In the genomic region with DNA sequence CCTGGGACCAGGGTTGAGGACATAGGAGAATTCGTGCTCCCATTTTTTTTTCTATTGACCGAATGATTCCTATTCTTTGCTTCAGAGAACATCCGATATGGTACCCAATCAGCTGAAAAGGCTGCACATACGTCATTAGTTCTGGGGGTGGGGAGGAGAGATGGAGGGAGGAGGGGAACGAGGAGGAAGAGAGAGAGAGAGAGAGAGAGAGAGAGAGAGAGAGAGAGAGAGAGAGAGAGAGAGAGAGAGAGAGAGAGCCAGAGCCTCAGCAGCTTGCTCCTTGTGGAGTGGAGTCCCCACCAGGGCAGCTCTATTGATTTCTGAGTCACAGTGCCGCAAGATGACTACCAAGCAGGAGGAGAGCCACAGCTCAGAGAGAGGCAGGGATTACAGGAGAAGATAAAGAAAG, we compare ENCODE assay signal across 11 mouse cellular contexts. TPM values are rescaled to one million over a fixed set of nuclear protein-coding genes. Genes with fewer than 3 reads are reported as not detected.
DNase-seq lines count a peak whose midpoint lies in the region; ATAC-seq lines count a peak whose summit lies in the region.
"Had no signal": no experiment of that assay in that cellular context is flagged by ENCODE, and none has a peak within 500 bp of the region (broad histone marks: within the 10 kb centered on the region; RNA-seq: fewer than 3 reads in every experiment).

No protein-coding gene starts in this region.

- WGBS in midbrain, embryonic 11.5 days, result 1% methylated on average over 6 of the region's 6 CpGs

- 0 out of 2 replicates have a peak overlapping the region, but pooled peaks have one; percentile 2 for H3K4me3 ChIP-seq in midbrain, embryonic 11.5 days (ENCODE audit: low read depth, low read length)

- ATAC-seq in frontal cortex, adult (ENCODE audit: low TSS enrichment), result peak; percentile 56
- peak; percentile 74 for ATAC-seq in midbrain, embryonic 11.5 days (ENCODE audit: low FRiP score)
- ATAC-seq: CD4-positive, CD25-positive, alpha-beta regulatory T cell, adult 4 months; lung, postnatal 0 days had no signal

- no peaks in the 10 kb centered on the region for H3K9me3 ChIP-seq in midbrain, embryonic 11.5 days (ENCODE audit: control insufficient read depth, low read length)
- H3K9me3 ChIP-seq: embryonic facial prominence, embryonic 13.5 days had no signal

- H3K27ac ChIP-seq in midbrain, embryonic 11.5 days (ENCODE audit: low read depth, low read length), result peak overlapping the region; percentile 74
- H3K27ac ChIP-seq: embryonic facial prominence, embryonic 13.5 days had no signal

- peak overlapping the region; percentile 31 for H3K9ac ChIP-seq in midbrain, embryonic 11.5 days (ENCODE audit: low read length)
- H3K9ac ChIP-seq: embryonic facial prominence, embryonic 13.5 days had no signal

- H3K36me3 ChIP-seq in midbrain, embryonic 11.5 days (ENCODE audit: control insufficient read depth, insufficient read depth, low read length), result no peaks in the 10 kb centered on the region
- H3K36me3 ChIP-seq: embryonic facial prominence, embryonic 13.5 days had no signal

- peak; percentile 82 for DNase-seq in MN1 (ENCODE audit: low spot score)
- DNase-seq in cerebellum, postnatal 10 days, result peak; percentile 89 to 91
- DNase-seq in midbrain, embryonic 11.5 days (ENCODE audit: low spot score, missing footprints), result peak; percentile 92
- no peak for DNase-seq in adrenal gland, postnatal 4 days (ENCODE audit: low spot score in 2 of 2)
- no peak for DNase-seq in gastrocnemius, adult 8-10 months (ENCODE audit: low spot score in 2 of 2)
- DNase-seq in lung, postnatal 36 days, result no peak
- no peak for DNase-seq in kidney, postnatal 4 days

- no peaks in the 10 kb centered on the region; the same call in 1 of the 2 replicates for H3K27me3 ChIP-seq in midbrain, embryonic 11.5 days (ENCODE audit: control insufficient read depth, insufficient read depth, low read length)

- H3K4me2 ChIP-seq in midbrain, embryonic 11.5 days, result peak overlapping the region; percentile 36

- peaks cover 21% of the 10 kb centered on the region; the same call in 1 of the 2 replicates for H3K4me1 ChIP-seq in midbrain, embryonic 11.5 days (ENCODE audit: control insufficient read depth, insufficient read depth, low read length)

RNA-seq across cellular contexts. Expression of a gene that starts 1.9 kb away (rescaled TPM):
- polyA plus RNA-seq in midbrain, embryonic 11.5 days (2014; fragmentation: Nextera tagmentation; extraction: Ambion mirVana), result 13.3 and 13.5 TPM in 2 replicates
- total RNA-seq in adrenal gland, postnatal 4 days (2021), result 1 to 10 TPM; 4.5 to 6.7 TPM
- under 1 TPM in 1 of 4 experiments, not detected in 3; 0.35 TPM for total RNA-seq in gastrocnemius, adult 8-10 months (2022)
- polyA plus RNA-seq: lung, postnatal 0 days had no signal

Comparison
In these comparisons a context has a peak if more than half of its experiments do, and no peak if none do; other contexts are left out.
1. DNase-seq: peak in MN1 (single experiment), cerebellum, postnatal 10 days (2 of 2) and midbrain, embryonic 11.5 days (single experiment); none in adrenal gland, postnatal 4 days (0 of 2), gastrocnemius, adult 8-10 months (0 of 2), lung, postnatal 36 days (single experiment) and kidney, postnatal 4 days (0 of 2).
2. RNA of a gene that starts 1.9 kb away (total RNA-seq): 4.5 to 6.7 TPM in adrenal gland, postnatal 4 days; 0.35 TPM in gastrocnemius, adult 8-10 months; every median in the first group is over 4 times any median in the second.